Mouse (Mus musculus): ENCODE measurements around the gene Sly. TPM values are rescaled to one million over a fixed set of nuclear protein-coding genes. Genes with fewer than 3 reads are reported as not detected.
"Not testable (repeated sequence)": the region's sequence is repeated elsewhere in the genome, so short reads cannot be mapped to it uniquely, and the experiment has no call there.

Gene Sly
- polyA plus RNA-seq (2014; fragmentation: Nextera tagmentation; extraction: Ambion mirVana) = not detected in 2 replicates

DNA sequence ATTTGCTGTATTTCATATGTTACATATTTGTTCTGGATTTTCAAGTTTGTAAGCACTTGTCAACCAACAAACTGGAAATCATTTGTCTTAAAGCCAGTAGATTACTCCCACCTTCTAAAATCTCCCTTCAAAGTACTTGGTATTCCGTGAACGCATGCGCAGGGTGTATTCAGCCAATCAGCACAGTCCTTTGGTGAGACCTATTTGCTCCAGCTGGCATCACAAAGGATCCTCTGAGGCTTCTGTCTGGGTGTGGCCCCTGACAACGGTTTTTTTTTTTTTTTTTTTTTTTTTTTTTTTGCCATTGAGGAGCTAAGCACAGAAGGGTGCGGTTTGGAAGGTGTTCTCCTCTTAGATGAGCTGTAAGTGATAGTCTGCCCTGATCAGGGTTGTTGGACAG lies at the start of gene Sly:
Gene Sly, plus strand, starts transcription at position 301 of the 400 bp plus-strand sequence.
- H3K27me3 ChIP-seq (replicated peaks; ENCODE audit: control insufficient read depth, insufficient read depth, low read length); H3K4me3 ChIP-seq (ENCODE audit: low read depth, low read length); H3K9me3 ChIP-seq (ENCODE audit: control insufficient read depth, low read length); H3K4me2 ChIP-seq (ENCODE audit: low read depth, low read length); H3K9ac ChIP-seq (ENCODE audit: low read depth, low read length); H3K4me1 ChIP-seq (ENCODE audit: control insufficient read depth, insufficient read depth, low read length); DNase-seq (ENCODE audit: low spot score); H3K36me3 ChIP-seq (ENCODE audit: control insufficient read depth, insufficient read depth, low read length); ATAC-seq (ENCODE audit: low read depth); H3K27ac ChIP-seq (replicated peaks; ENCODE audit: low read depth, low read length): not testable (repeated sequence)
- WGBS = no CpG with 5 or more reads among the region's 5 CpGs
